Mouse (Mus musculus): ENCODE results near the gene Ndufv3.

The Ndufv3 gene

DNA sequence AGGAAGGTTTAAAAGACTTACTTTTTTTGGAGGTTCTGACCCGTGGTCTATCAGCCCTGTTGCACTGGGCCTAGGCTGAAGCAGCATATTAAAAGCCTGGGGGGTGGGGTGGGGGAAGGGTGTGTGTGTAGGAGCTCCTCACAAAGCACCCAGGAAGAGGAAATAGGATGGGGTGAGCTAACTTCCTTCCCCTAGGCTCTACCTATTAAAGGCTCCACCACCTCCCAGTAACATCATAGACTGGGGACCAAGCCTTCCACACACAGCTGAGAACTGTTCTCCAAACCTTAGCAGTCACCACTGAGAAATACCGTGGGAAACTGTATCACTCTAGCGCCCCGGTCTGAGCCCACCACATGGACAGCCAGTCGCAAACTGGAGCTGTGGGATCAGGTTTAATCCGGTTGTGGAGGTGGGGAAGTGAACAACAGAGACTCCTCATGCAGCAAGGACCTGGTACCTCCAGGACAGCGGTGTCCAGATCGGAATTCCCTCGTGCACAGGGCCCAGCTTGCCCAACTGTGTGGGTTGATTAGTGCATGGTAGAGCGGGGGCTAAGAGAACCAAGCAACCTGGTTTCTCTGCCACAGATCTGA, 38.1 kb downstream of the Ndufv3 start:
- DNase-seq, result no peak

DNA sequence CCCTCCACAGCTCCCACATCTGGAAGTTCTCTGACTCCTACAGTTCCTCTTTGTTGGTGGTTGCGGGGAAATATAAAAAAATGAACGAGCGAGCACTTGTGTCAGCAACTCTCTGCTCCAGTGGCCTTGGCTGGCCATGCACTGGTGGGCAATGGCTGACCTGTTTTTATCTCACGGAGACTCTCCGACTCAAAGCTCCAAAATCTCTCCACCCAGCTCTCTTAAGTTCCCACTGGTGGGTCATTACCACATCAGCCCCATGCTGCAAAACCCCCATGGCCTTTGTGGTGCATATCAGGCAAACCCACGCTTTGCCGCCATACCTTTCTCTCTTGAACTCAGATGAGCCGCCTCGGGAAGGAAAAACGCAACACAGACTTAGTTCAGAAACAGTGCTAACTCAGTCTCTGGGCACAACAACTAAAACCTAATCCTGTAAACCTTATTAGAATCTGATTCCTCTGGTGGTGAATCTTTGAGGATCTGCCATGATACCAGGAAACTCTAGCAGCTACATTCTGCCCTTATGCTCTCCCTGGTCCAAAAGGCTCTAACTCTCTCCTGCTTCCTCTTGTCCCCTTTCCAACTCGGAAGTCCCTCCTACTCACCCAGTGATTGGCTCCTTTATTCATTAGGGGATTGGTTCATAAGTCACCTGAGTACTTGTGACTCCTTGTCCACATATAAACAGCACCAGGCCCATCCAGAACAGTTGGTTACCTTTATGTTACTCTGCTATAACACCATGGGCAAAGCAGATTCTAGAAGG, 39.3 kb downstream of the Ndufv3 start:
- DNase-seq, result no peak

DNA sequence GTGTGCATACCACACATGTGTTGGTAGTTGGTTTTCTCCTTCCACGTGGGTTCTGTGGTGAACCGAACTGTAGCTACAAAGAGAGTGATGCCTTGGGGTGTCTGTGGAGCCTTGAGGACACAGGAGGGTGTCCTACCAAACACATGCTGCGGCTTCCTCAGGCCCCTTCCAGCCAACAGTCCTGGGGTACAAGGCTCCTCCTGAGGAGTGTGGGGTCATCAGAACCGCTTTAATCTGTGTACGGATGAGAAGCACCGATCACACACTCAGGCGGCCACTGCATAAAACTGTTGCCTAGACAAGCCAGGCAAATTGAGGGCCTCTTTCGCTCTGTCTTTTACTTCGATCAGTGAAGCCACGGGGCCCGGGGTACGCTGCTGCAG, 43.7 kb downstream of the Ndufv3 start:
- peak; percentile 52 for DNase-seq

DNA sequence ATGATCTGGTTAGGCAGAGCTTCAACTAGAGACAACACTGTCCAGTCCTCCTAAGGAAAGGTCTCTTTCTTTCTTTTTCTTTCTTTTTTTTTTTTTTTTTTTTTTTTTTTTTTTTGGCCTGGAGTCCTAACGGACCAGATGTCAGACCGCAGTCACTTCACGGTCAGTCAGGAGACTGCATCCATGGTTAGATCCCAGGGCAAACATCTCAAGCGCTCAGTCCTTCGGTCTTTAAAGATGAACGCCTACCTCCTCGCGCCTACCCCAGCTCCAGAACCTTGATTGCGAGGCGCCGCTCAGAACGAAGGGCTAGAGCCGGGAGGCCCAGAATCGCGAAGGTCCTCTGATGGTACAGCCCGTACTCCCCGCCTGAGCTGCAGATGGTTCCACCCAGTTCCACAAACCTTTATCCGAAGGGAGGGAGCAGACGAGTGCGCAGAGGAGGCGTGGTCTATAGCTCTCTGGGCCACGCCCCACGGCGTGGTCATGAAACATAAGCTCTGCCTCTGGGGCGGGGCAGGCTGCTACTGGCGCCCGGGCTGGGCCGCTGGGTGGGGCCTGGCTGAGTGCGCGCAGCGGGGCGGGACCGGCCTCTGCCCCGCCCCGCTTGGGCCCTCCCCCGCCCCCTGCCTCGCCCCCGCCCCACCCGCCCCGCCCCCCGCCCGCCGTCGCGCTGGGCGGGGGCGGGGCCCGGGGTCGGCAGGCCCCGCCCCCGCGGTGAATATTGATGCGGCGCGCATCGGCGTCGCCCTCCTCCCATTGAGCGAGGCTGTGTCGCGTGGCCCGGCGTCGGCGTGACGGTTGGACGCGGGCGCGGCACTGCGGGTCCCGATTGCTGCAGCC, 44.3 kb downstream of the Ndufv3 start, which contains the start of gene Pknox1:
Pknox1 (plus strand) TSS at position 720 of the 843 bp plus-strand sequence.
- peak; percentile 100 for DNase-seq

DNA sequence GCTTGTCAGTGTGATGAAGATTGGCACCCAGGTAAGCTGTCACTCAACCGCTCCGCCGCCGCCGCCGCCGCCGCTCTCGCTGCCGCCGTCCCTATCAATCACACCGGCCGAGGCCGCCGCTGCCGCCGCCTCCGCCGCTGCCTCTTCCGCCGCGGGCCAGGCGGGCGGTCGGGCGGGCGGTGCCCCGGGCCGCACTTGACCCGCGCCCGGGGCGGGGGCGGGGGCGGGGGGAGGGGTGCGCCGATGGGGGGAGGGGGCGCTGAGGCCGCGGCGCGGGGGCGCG, 44.9 kb downstream of the Ndufv3 start:
- DNase-seq, result no peak

DNA sequence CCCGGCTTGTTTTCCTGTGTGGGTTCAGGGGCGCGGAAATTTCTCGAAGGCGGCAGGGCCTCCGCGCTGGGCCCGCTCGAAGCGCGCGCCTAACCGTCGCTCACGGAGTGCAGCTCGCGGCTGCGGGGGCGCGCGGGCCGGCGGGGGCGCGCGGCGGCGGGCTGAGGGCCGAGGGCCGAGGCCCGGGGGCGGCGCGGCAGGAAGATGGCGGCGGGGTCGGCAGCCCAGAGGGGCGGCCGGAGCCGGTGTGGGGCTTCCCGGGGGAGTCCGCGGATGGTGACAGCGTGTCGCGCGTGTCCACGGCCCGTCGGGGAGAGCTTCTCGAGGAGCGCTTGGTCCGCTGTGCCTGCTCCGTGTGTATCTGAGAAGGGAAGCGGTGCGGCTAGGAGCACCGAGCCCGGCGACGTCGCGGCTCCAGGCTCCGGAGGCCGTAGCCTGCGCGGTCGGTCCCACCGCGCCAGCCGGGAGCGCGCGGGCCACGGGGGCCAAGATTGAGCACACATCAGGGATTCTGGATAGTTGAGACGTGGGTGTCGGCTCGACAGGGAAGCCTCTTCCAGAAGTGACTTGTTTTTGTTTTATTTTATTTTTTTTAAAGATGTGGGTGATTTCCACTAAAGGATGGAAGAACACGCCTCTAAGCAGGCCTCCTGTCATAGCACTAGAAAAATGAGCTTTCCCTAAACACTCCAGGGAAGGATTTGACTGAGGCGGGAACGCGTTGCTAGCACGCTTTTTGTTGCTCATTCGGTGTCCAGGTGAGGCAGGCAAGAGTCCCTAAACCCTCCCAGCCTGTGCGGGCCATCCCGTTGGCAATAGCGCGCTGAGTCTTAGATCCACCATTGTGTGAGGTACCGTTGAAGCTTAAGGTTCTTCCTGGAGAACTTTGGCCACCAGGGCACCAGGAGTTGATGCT, 45.5 kb downstream of the Ndufv3 start:
- peak; percentile 71 for DNase-seq

DNA sequence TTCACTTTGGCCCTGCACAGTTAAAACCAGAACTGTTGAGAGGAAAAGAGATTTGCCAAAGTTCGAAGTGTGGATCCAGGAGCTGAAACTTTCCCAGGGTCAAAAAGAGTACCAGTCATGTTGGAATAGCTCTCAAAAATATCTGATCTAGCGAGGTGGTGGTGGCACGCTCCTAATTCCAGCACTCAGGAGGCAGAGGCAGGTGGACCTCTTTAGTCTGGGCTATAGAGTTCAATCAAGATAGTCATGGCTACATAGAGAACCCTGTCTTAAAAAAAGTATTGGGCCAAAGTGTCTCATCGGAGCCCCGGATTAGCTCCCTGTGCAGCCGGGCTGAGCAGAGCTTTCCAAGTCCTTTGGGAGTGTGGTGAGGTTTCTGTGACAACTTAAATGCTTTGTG, 46.4 kb downstream of the Ndufv3 start:
- DNase-seq, result no peak

DNA sequence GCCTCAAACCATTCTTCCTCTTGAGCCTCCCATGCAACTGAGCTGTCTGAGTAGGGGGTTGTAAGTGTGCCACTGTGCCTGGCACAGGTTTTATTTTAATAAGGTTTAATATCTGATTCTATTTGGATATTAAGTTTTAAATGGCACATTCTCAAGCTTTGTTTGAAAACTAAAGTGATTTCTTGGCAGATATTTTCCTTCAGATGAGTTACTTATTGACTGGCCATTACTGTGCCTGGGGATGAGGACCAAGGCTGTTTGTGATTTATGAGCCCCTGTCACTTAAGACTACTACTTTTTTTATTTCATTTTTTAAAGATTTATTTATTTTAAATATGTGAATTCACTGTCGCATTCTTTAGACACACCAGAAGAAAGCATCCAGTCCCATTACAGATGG, 49.8 kb downstream of the Ndufv3 start:
- DNase-seq, result no peak

DNA sequence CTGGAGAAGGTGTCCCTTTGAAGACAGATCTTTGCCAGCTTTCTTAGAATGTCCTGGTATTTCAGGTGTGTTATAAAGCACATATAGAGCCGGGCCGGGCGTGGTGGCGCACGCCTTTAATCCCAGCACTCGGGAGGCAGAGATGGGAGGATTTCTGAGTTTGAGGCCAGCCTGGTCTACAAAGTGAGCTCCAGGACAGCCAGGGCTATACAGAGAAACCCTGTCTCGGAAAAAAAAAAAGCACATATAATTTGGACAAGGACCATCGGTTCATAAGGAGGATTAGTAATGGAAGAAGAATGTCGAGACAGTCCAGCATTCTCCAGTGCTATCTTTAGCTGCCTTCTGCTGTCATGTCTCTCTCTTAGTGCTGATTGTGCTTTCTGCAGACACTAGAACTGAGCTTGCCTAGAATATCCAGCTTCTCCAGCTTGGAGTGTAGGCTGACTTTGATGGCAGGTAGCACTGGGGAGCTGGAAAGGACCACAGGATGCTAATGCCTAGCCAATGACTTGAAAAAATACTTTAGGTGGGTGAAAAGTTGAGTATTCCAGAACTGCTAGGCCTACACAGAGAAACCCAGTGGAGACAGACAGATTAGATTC, 50.5 kb downstream of the Ndufv3 start:
- no peak for DNase-seq

DNA sequence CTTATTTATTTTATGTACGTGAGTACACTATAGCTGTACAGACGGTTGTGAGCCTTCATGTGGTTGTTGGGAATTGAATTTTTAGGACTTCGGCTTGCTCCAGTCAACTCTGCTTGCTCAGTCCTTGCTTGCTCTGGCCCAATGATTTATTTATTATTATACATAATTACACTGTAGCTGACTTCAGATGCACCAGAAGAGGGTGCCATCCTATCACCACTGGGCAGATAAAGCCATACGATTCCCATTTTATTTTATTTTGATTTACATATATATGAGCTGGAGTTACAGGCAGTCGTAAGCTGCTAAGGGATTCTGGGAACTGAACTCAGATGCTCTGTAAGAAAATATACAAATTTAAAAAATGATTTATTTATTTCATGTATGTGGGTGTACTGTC, 51.8 kb downstream of the Ndufv3 start:
- DNase-seq, result no peak

DNA sequence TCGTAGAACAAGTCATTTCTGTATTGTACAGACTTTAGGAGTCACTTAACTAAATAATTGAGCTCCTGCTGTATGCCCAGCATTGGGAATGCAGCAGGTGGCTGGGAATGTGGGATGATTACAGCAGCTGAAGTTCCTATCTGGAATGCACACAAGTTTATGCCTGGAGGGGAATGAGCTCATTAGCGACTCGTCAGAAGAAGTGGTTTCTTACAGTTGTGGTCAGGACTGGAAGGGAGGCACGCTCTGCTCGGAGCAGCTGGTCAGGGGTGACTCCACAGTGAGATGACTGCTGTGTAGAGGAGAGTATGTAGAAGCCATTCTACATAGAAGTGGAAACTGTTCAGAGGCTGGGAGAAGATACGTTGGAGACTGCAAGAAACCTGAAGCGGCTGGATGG, 54.7 kb downstream of the Ndufv3 start:
- DNase-seq, result no peak

DNA sequence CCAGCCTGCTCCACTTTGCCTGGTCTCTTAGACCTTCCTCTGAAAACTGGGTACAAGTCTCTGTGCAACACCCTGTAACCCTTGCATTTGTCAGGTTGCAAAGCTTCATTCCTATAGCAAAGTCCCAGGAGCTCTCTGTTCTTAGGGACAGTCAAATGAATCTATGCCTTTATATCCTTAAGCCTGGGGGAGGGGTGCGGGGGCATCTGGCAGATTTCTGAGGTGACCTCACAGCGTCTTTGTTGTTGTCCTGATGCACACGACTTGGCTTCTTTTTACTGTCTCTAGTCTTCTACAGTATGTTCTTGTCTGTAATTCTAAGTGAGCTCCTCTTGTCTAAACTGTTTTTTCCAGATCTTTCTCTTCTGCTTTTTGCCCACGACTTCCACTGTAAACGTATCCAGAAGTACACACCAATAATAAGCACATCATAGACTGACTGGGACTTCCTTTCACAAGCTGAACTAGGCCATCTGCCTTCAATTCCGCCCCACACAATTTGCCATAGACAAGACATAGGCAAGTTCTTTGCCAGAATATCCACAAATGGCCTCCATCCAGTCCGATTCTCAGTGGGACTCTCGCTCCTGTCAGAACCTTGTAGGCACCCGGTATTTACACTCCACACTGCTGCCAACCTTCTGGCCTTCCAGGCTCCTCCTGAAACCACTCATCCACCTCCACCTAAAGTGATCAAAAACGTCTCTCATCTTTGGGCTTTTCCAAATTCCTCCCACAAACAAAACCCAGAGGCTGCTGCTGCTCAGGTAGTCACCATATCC, 56.7 kb downstream of the Ndufv3 start:
- peak; percentile 67 for DNase-seq

DNA sequence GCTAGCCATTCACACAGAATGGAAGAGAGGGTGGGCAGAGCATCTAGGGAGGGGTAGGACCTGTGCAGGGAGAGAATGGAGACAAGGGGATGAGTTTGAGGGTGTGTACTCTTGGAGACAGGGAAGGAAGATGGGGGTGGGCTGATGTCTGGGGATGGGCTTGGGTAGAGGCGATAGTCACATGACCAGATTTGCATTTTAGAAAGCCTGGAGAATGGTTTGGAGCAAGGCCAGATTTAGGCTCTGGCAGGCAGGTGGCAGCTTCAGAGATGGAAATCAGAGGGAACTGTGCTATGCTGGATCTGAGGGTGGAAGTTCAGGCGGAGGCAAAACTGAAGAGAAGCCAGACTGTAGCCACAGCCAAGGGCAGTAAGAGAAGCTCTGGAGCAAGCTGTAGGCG, 60.4 kb downstream of the Ndufv3 start:
- no peak for DNase-seq
